Mouse (Mus musculus): ENCODE results near the gene Lenep. TPM values are rescaled to one million over a fixed set of nuclear protein-coding genes. Genes with fewer than 3 reads are reported as not detected.

Gene Lenep
- polyA plus RNA-seq, 1 experiment from 2014 or later = not detected

GRCm38 (mm10) chr3:89351271-89351670 lies 51.3 kb downstream of the Lenep start:
- ATAC-seq = no peak
- WGBS = 78% methylated on average over 5 of the region's 5 CpGs
- Histone ChIP-seq H3K27me3 (replicated peaks; ENCODE audit: control insufficient read depth, insufficient read depth, low read length) (no peaks in the 10 kb centered on the region), H3K4me3 (ENCODE audit: low read depth, low read length) (no peak overlapping the region), H3K4me2 (replicated peaks; ENCODE audit: low read depth) (no peak overlapping the region), H3K9ac (ENCODE audit: low read depth, low read length) (no peak overlapping the region), H3K27ac (ENCODE audit: low read depth, low read length) (no peak overlapping the region), H3K9me3 (ENCODE audit: control insufficient read depth) (no peaks in the 10 kb centered on the region), H3K4me1 (replicated peaks; ENCODE audit: control insufficient read depth, insufficient read depth, low read length) (peaks cover 10% of the 10 kb centered on the region), H3K36me3 (ENCODE audit: control insufficient read depth, insufficient read depth) (peaks cover under 1% of the 10 kb centered on the region; the same call in 1 of the 2 replicates)
- no peak for TF ChIP-seq CTCF (IDR thresholded peaks at IDR 0.05; ENCODE audit: low read depth)

Other genes with a start within 250 kb of the Lenep start
- 1.1 TPM in 2 replicates for gene Hcn3, start 242.6 kb downstream of the Lenep start, polyA plus RNA-seq (2015; fragmentation: Nextera tagmentation; extraction: Ambion mirVana)
- gene Clk2, start 238.0 kb downstream of the Lenep start, polyA plus RNA-seq (2015; fragmentation: Nextera tagmentation; extraction: Ambion mirVana) = 8.5 and 8.6 TPM in 2 replicates
- 80.5 and 86.3 TPM in 2 replicates for gene Scamp3, start 225.3 kb downstream of the Lenep start, polyA plus RNA-seq (2015; fragmentation: Nextera tagmentation; extraction: Ambion mirVana)
- gene Fam189b, start 219.7 kb downstream of the Lenep start, polyA plus RNA-seq (2015; fragmentation: Nextera tagmentation; extraction: Ambion mirVana) = 4.9 and 5.9 TPM in 2 replicates
- gene Gba, start 199.9 kb downstream of the Lenep start, polyA plus RNA-seq (2015; fragmentation: Nextera tagmentation; extraction: Ambion mirVana) = 140 TPM in 2 replicates
- gene Thbs3, start 187.6 kb downstream of the Lenep start, polyA plus RNA-seq (2015; fragmentation: Nextera tagmentation; extraction: Ambion mirVana) = 15.2 and 17.2 TPM in 2 replicates
- gene Mtx1, start 175.7 kb downstream of the Lenep start, polyA plus RNA-seq (2015; fragmentation: Nextera tagmentation; extraction: Ambion mirVana) = 140 and 145 TPM in 2 replicates
- 3.5 and 6.7 TPM in 2 replicates for gene Muc1, start 173.7 kb downstream of the Lenep start, polyA plus RNA-seq (2015; fragmentation: Nextera tagmentation; extraction: Ambion mirVana)
- gene Krtcap2, start 156.8 kb downstream of the Lenep start, polyA plus RNA-seq (2015; fragmentation: Nextera tagmentation; extraction: Ambion mirVana) = 273 and 281 TPM in 2 replicates
- 1.2 and 1.3 TPM in 2 replicates for gene Trim46, start 156.5 kb downstream of the Lenep start, polyA plus RNA-seq (2015; fragmentation: Nextera tagmentation; extraction: Ambion mirVana)
- gene Dpm3, start 143.4 kb downstream of the Lenep start, polyA plus RNA-seq (2015; fragmentation: Nextera tagmentation; extraction: Ambion mirVana) = 120 and 128 TPM in 2 replicates
- 57.4 and 61.8 TPM in 2 replicates for gene Slc50a1, start 132.2 kb downstream of the Lenep start, polyA plus RNA-seq (2015; fragmentation: Nextera tagmentation; extraction: Ambion mirVana)
- 50.7 and 69.8 TPM in 2 replicates for gene Efna1, start 121.7 kb downstream of the Lenep start, polyA plus RNA-seq (2015; fragmentation: Nextera tagmentation; extraction: Ambion mirVana)
- 1.4 and 1.6 TPM in 2 replicates for gene Efna3, start 79.8 kb downstream of the Lenep start, polyA plus RNA-seq (2015; fragmentation: Nextera tagmentation; extraction: Ambion mirVana)
- 5.1 and 5.3 TPM in 2 replicates for gene Efna4, start 64.8 kb downstream of the Lenep start, polyA plus RNA-seq (2015; fragmentation: Nextera tagmentation; extraction: Ambion mirVana)
- gene Adam15, start 52.8 kb downstream of the Lenep start, polyA plus RNA-seq (2015; fragmentation: Nextera tagmentation; extraction: Ambion mirVana) = 33.9 and 37.0 TPM in 2 replicates
- 10.0 and 11.5 TPM in 2 replicates for gene Dcst2, start 40.8 kb downstream of the Lenep start, polyA plus RNA-seq (2015; fragmentation: Nextera tagmentation; extraction: Ambion mirVana)
- gene Dcst1, start 37.5 kb downstream of the Lenep start, polyA plus RNA-seq (2015; fragmentation: Nextera tagmentation; extraction: Ambion mirVana) = 23.5 and 26.7 TPM in 2 replicates
- gene Zbtb7b, start 8.0 kb downstream of the Lenep start, polyA plus RNA-seq (2015; fragmentation: Nextera tagmentation; extraction: Ambion mirVana) = 14.3 and 20.8 TPM in 2 replicates
- gene Flad1, start 9.1 kb upstream of the Lenep start, polyA plus RNA-seq (2015; fragmentation: Nextera tagmentation; extraction: Ambion mirVana) = 29.2 and 32.1 TPM in 2 replicates
- 106 and 118 TPM in 2 replicates for gene Cks1b, start 15.6 kb upstream of the Lenep start, polyA plus RNA-seq (2015; fragmentation: Nextera tagmentation; extraction: Ambion mirVana)
- gene Shc1, start 15.7 kb upstream of the Lenep start, polyA plus RNA-seq (2015; fragmentation: Nextera tagmentation; extraction: Ambion mirVana) = 43.4 and 48.6 TPM in 2 replicates
- gene Pygo2, start 27.4 kb upstream of the Lenep start, polyA plus RNA-seq (2015; fragmentation: Nextera tagmentation; extraction: Ambion mirVana) = 17.1 and 17.5 TPM in 2 replicates
- gene Pbxip1, start 33.9 kb upstream of the Lenep start, polyA plus RNA-seq (2015; fragmentation: Nextera tagmentation; extraction: Ambion mirVana) = 52.2 and 55.8 TPM in 2 replicates
- 27.7 and 28.4 TPM in 2 replicates for gene Pmvk, start 51.7 kb upstream of the Lenep start, polyA plus RNA-seq (2015; fragmentation: Nextera tagmentation; extraction: Ambion mirVana)
- gene Kcnn3, start 117.4 kb upstream of the Lenep start, polyA plus RNA-seq (2015; fragmentation: Nextera tagmentation; extraction: Ambion mirVana) = 4.6 TPM in 2 replicates

Data from intestine, postnatal 0 days (tissue).